Mouse (Mus musculus) kidney, embryonic 14.5 days (tissue): ENCODE results near the gene Bnip1. TPM values are rescaled to one million over a fixed set of nuclear protein-coding genes. Genes with fewer than 3 reads are reported as not detected.

Experiments used
- ATAC-seq: fragments of 200-750 bp; cut with Nextera tagmentation; 2 replicates; pipeline ENCODE4 v1.8.0; 2017; ENCODE audit warnings: moderate number of reproducible peaks, mild to moderate bottlenecking, moderate TSS enrichment, moderate library complexity; ENCODE audit not compliant: low FRiP score, low TSS enrichment
- H3K27ac ChIP-seq: fragments of 300-500 bp; sonication (generic); 2 replicates; pipeline ENCODE4 v1.5.1; 2014; ENCODE audit warnings: low read depth, mild to moderate bottlenecking, low read length, moderate library complexity, mixed read lengths
- H3K27me3 ChIP-seq: fragments of 300-500 bp; sonication (generic); 2 replicates; pipeline ENCODE4 v1.6.1; 2014; ENCODE audit warnings: mild to moderate bottlenecking, low read length; ENCODE audit not compliant: control insufficient read depth, insufficient read depth
- H3K36me3 ChIP-seq: fragments of 300-500 bp; sonication (generic); 2 replicates; pipeline ENCODE4 v1.6.1; 2014; ENCODE audit warnings: low read length, mixed read lengths; ENCODE audit not compliant: control insufficient read depth, insufficient read depth
- H3K4me1 ChIP-seq: fragments of 300-500 bp; sonication (generic); 2 replicates; pipeline ENCODE4 v1.6.1; 2014; ENCODE audit warnings: low read length, mixed read lengths; ENCODE audit not compliant: control insufficient read depth, insufficient read depth
- H3K4me2 ChIP-seq: fragments of 300-500 bp; sonication (generic); replicated peaks from 2 replicates; pipeline ENCODE4 v1.6.1; 2014; ENCODE audit warnings: low read depth, mild to moderate bottlenecking, low read length
- H3K4me3 ChIP-seq: fragments of 300-500 bp; sonication (generic); 2 replicates; pipeline ENCODE4 v1.5.1; 2014; ENCODE audit warnings: mild to moderate bottlenecking, low read length
- H3K9ac ChIP-seq: fragments of 300-500 bp; sonication (generic); 2 replicates; pipeline ENCODE4 v1.6.1; 2014; ENCODE audit warnings: low read depth, mild to moderate bottlenecking, low read length, moderate library complexity
- H3K9me3 ChIP-seq: fragments of 300-500 bp; sonication (generic); 2 replicates; pipeline ENCODE4 v1.6.1; 2016; ENCODE audit warnings: low read length; ENCODE audit not compliant: control insufficient read depth
- WGBS: fragments of 180-500 bp; shearing (Covaris S2); extraction: QIAGEN DNeasy Blood & Tissue Kit; methylation state at CpG from one replicate; pipeline ENCODE4 v1.1.7; 2014; 5-methylcytosine and 5-hydroxymethylcytosine counted together
- polyA plus RNA-seq: library from polyadenylated mRNA; unstranded; fragments of >200 nt; fragmentation: Nextera tagmentation; extraction: Ambion mirVana; gene quantifications from 2 replicates; pipeline ENCODE4 v1.2.1, GENCODE M21; 2014

Bnip1 gene
- polyA plus RNA-seq, 1 experiment from 2014 or later, result 50.4 TPM

DNA sequence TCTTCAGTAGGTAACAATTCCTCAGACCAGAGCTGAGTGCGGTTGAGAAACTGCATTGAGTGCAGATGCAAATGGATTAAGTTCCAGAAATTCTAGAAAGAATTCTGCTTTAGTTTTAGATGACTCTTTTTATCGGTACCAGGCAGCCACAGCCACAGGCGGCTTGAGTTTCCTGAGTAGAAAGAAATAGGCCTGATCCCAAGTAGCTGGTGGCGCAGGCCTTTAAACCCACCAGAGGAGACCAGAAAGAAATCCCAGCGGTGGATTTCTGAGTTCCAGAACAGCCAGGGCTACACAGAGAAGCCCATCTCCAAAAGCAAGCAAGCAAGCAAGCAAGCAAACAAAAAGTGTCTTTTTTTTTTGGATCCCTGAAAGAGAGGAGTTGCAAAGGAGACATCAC lies 55.5 kb downstream of the Bnip1 start:
- Histone ChIP-seq H3K9me3 (no peaks in the 10 kb centered on the region), H3K36me3 (no peaks in the 10 kb centered on the region), H3K4me3 (no peak overlapping the region), H3K4me1 (no peaks in the 10 kb centered on the region), H3K27ac (no peak overlapping the region), H3K27me3 (peaks cover 80% of the 10 kb centered on the region), H3K4me2 (no peak overlapping the region), H3K9ac (no peak overlapping the region)
- WGBS, result 13% methylated on average over 5 of the region's 5 CpGs
- ATAC-seq, result no peak

DNA sequence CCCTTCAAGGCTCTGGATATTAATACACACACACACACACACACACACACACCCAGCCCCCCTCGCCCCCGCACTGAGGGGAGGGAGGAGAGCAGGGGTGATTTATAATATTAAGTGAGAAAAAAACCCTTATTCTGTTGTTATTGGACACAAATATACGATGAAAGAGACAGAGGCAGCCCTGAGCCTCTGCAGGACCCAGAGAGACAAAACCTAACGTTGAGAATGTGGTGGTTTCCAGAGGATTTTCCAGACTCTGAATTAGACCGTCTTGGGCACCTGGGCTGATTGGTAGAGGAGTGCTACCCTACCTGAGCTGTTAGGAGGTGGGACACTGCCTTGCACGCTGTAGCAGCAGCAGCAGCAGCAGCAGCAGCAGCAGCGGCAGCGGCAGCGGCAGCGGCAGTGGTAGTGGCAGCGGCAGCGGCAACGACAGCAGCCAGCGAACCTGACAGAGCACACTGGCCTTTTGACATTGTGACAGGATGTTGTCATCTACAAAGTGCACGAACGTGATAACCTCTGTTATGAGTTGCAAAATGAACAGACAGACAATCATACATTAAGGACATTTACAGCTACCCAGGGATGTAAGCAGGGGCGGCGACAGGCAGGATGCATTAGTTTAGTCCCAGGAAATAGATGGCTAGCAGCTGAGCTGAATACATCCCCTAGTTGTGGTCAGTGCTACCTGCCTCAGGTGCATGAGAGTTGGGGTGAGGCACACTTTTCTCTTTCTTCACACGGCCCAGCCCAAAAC lies 56.1 kb downstream of the Bnip1 start:
- ATAC-seq, result no peak
- whole genome bisulfite sequencing, result under 1% methylated on average over 19 of the region's 19 CpGs

GRCm38 (mm10) chr17:26837546-26837985 lies 56.7 kb downstream of the Bnip1 start:
- Histone ChIP-seq H3K27ac (no peak overlapping the region), H3K36me3 (no peaks in the 10 kb centered on the region), H3K4me2 (no peak overlapping the region), H3K9ac (no peak overlapping the region), H3K4me1 (no peaks in the 10 kb centered on the region), H3K4me3 (no peak overlapping the region), H3K27me3 (peaks cover 92% of the 10 kb centered on the region), H3K9me3 (no peaks in the 10 kb centered on the region)
- no peak for ATAC-seq
- 2% methylated on average over 7 of the region's 7 CpGs for WGBS

More for the DNA sequence above, 56.1 kb downstream of the Bnip1 start:
- Histone ChIP-seq H3K4me2 (no peak overlapping the region), H3K27me3 (peaks cover 86% of the 10 kb centered on the region), H3K36me3 (no peaks in the 10 kb centered on the region), H3K27ac (no peak overlapping the region), H3K9me3 (no peaks in the 10 kb centered on the region), H3K4me3 (no peak overlapping the region), H3K4me1 (no peaks in the 10 kb centered on the region), H3K9ac (no peak overlapping the region)

GRCm38 (mm10) chr17:26838191-26838910 lies 57.5 kb downstream of the Bnip1 start:
- under 1% methylated on average over 36 of the region's 37 CpGs for WGBS
- H3K4me1 ChIP-seq, result no peaks in the 10 kb centered on the region
- no peak overlapping the region for H3K4me3 ChIP-seq
- H3K9me3 ChIP-seq, result no peaks in the 10 kb centered on the region
- no peak for ATAC-seq
- no peak overlapping the region for H3K9ac ChIP-seq
- H3K36me3 ChIP-seq, result no peaks in the 10 kb centered on the region
- no peak overlapping the region for H3K27ac ChIP-seq
- H3K27me3 ChIP-seq, result peaks cover 97% of the 10 kb centered on the region
- no peak overlapping the region for H3K4me2 ChIP-seq

GRCm38 (mm10) chr17:26838911-26839717 lies 58.2 kb downstream of the Bnip1 start:
- under 1% methylated on average over 76 of the region's 87 CpGs for WGBS
- no peak for ATAC-seq
- H3K9ac ChIP-seq, result no peak overlapping the region
- no peak overlapping the region for H3K27ac ChIP-seq
- no peaks in the 10 kb centered on the region for H3K36me3 ChIP-seq
- H3K4me1 ChIP-seq, result no peaks in the 10 kb centered on the region
- peaks cover 98% of the 10 kb centered on the region for H3K27me3 ChIP-seq
- peak overlapping the region; percentile 18 for H3K4me3 ChIP-seq
- H3K9me3 ChIP-seq, result no peaks in the 10 kb centered on the region
- H3K4me2 ChIP-seq, result no peak overlapping the region; the same call in 1 of the 2 replicates

DNA sequence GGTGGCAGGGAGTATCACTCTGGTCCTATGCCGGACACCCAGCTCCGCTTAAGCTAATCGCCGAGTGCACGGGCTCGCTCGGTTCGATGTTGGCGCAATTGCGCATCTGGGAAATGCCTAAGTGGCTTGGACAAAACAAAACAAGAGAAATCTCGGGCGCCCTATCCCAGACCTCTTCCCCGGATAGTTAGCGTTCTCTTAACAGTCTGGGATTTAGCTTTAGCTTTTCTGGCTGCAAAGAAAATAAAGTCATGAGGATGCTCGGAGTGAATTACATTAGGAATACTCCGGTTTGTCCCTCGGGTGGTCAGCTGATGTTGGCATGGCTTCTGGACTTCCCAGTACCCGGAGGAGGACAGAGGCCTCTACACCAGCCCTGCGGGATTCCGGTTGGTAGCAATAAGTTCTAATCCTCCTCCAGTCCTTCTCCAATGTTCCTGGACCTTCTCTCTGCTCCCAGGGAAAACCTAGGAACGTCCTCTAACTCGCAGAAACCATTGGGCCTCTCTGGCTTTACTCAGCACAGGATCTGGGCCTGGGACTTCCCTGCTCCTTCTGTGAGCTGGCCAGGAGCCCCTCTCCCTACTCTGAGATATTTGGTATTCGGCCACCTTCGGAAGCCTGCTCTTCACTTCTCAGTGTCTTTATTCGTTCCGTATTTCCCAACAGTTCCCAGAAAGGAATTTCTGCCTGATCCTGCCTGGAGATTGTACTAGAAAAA lies 59.0 kb downstream of the Bnip1 start:
- H3K9me3 ChIP-seq, result no peaks in the 10 kb centered on the region
- H3K4me1 ChIP-seq, result no peaks in the 10 kb centered on the region
- WGBS, result under 1% methylated on average over 26 of the region's 26 CpGs
- H3K27ac ChIP-seq, result no peak overlapping the region
- H3K4me3 ChIP-seq, result peak overlapping the region; percentile 18
- peaks cover 98% of the 10 kb centered on the region for H3K27me3 ChIP-seq
- ATAC-seq, result no peak
- no peak overlapping the region for H3K9ac ChIP-seq
- no peaks in the 10 kb centered on the region for H3K36me3 ChIP-seq
- no peak overlapping the region for H3K4me2 ChIP-seq

GRCm38 (mm10) chr17:26840439-26840780 lies 59.5 kb downstream of the Bnip1 start:
- Histone ChIP-seq H3K27ac (no peak overlapping the region), H3K36me3 (no peaks in the 10 kb centered on the region), H3K4me2 (no peak overlapping the region), H3K27me3 (peaks cover 98% of the 10 kb centered on the region), H3K4me1 (no peaks in the 10 kb centered on the region), H3K4me3 (no peak overlapping the region), H3K9me3 (no peaks in the 10 kb centered on the region), H3K9ac (no peak overlapping the region)
- ATAC-seq, result no peak
- WGBS, result 5% methylated on average over 9 of the region's 9 CpGs

- Histone ChIP-seq H3K4me2 (no peak overlapping the region; the same call in 1 of the 2 replicates), H3K9ac (no peak overlapping the region), H3K36me3 (no peaks in the 10 kb centered on the region), H3K9me3 (no peaks in the 10 kb centered on the region), H3K27ac (no peak overlapping the region), H3K4me3 (no peak overlapping the region), H3K4me1 (no peaks in the 10 kb centered on the region), H3K27me3 (peaks cover 98% of the 10 kb centered on the region)
- under 1% methylated on average over 48 of the region's 48 CpGs for WGBS
- no peak for ATAC-seq
These were observed 60.3 kb downstream of the Bnip1 start for GRCm38 (mm10) chr17:26840922-26841731.
